Mouse (Mus musculus) liver, postnatal 0 days (tissue): ENCODE measurements around the gene Bahd1. TPM values are rescaled to one million over a fixed set of nuclear protein-coding genes. Genes with fewer than 3 reads are reported as not detected.

Experiments
- ATAC-seq: fragments of 200-750 bp; cut with Nextera tagmentation; 2 replicates; pipeline ENCODE4 v1.8.0; 2017; ENCODE audit warnings: mild to moderate bottlenecking, moderate library complexity
- DNase-seq: peaks from one replicate; pipeline ENCODE4 v3.0.0-alpha.2; 2016
- H3K27ac ChIP-seq: fragments of 300-500 bp; sonication (generic); 2 replicates; pipeline ENCODE4 v1.5.1; 2014; ENCODE audit warnings: antibody characterized with exemption, moderate library complexity, mild to moderate bottlenecking, low read depth
- H3K27me3 ChIP-seq: fragments of 300-500 bp; sonication (generic); 2 replicates; pipeline ENCODE4 v1.6.1; 2014; ENCODE audit warnings: low read length, control low read depth, mixed read lengths; ENCODE audit not compliant: insufficient read depth
- H3K36me3 ChIP-seq: fragments of 300-500 bp; sonication (generic); replicated peaks from 2 replicates; pipeline ENCODE4 v1.6.1; 2014; ENCODE audit warnings: mild to moderate bottlenecking, control low read depth, low read length, moderate library complexity, mixed read lengths; ENCODE audit not compliant: insufficient read depth
- H3K4me1 ChIP-seq: fragments of 300-500 bp; sonication (generic); 2 replicates; pipeline ENCODE4 v1.6.1; 2014; ENCODE audit warnings: antibody characterized with exemption, mild to moderate bottlenecking, control low read depth; ENCODE audit not compliant: insufficient read depth
- H3K4me2 ChIP-seq: fragments of 300-500 bp; sonication (generic); 2 replicates; pipeline ENCODE4 v1.6.1; 2014; ENCODE audit warnings: low read depth, mild to moderate bottlenecking, low read length, moderate library complexity, mixed read lengths
- H3K4me3 ChIP-seq: fragments of 300-500 bp; sonication (generic); 2 replicates; pipeline ENCODE4 v1.5.1; 2014; ENCODE audit warnings: low read depth, low read length
- H3K9ac ChIP-seq: fragments of 300-500 bp; sonication (generic); replicated peaks from 2 replicates; pipeline ENCODE4 v1.6.1; 2014; ENCODE audit warnings: mild to moderate bottlenecking, moderate library complexity
- H3K9me3 ChIP-seq: fragments of 300-500 bp; sonication (generic); 2 replicates; pipeline ENCODE4 v1.6.1; 2016; ENCODE audit warnings: mild to moderate bottlenecking, control low read depth, low read length, mixed read lengths
- CTCF ChIP-seq: sonication (generic); IDR thresholded peaks from 2 replicates; pipeline ENCODE4 v1.5.1; 2016; ENCODE audit warnings: antibody characterized with exemption, low read depth
- EP300 ChIP-seq: IDR thresholded peaks from 2 replicates; pipeline ENCODE4 v1.6.1; 2016; ENCODE audit warnings: antibody characterized with exemption, low read depth, mild to moderate bottlenecking
- WGBS: fragments of 180-500 bp; shearing (Covaris S2); extraction: QIAGEN DNeasy Blood & Tissue Kit; methylation state at CpG from one replicate; pipeline ENCODE4 v1.1.7; 2014; ENCODE audit not compliant: insufficient replicate concordance; 5-methylcytosine and 5-hydroxymethylcytosine counted together
- polyA plus RNA-seq: library from polyadenylated mRNA; unstranded; fragments of >200 nt; fragmentation: Nextera tagmentation; extraction: Ambion mirVana; gene quantifications from 2 replicates; pipeline ENCODE4 v1.2.1, GENCODE M21; 2015

Gene Bahd1
- polyA plus RNA-seq, 1 experiment from 2014 or later = 2.5 TPM

- Histone ChIP-seq H3K27ac (no peak overlapping the region), H3K4me2 (no peak overlapping the region), H3K27me3 (no peaks in the 10 kb centered on the region), H3K9ac (no peak overlapping the region), H3K4me1 (peaks cover 17% of the 10 kb centered on the region), H3K36me3 (peaks cover 31% of the 10 kb centered on the region), H3K9me3 (no peaks in the 10 kb centered on the region), H3K4me3 (no peak overlapping the region)
- DNase-seq = no peak
- TF ChIP-seq CTCF (no peak), EP300 (no peak)
- whole genome bisulfite sequencing = 94% methylated on average over 17 of the region's 17 CpGs
- no peak for ATAC-seq
Measured at GRCm38 (mm10) chr2:118916436-118916835, 16.3 kb downstream of the Bahd1 start.

- Histone ChIP-seq H3K4me3 (no peak overlapping the region), H3K9ac (no peak overlapping the region), H3K27ac (no peak overlapping the region), H3K9me3 (no peaks in the 10 kb centered on the region), H3K27me3 (no peaks in the 10 kb centered on the region), H3K4me1 (peaks cover 11% of the 10 kb centered on the region), H3K4me2 (no peak overlapping the region), H3K36me3 (peaks cover 48% of the 10 kb centered on the region)
- WGBS = 68% methylated on average over 1 of the region's 1 CpGs
- no peak for TF ChIP-seq EP300
- TF ChIP-seq CTCF = no peak
- ATAC-seq (no peak), DNase-seq (no peak)
Measured at GRCm38 (mm10) chr2:118918543-118918942, 18.4 kb downstream of the Bahd1 start.

GRCm38 (mm10) chr2:118920428-118920827 is 20.3 kb downstream of the Bahd1 start:
- TF ChIP-seq CTCF = no peak
- TF ChIP-seq EP300 = no peak
- H3K4me3 ChIP-seq = no peak overlapping the region
- no peak overlapping the region for H3K9ac ChIP-seq
- H3K27me3 ChIP-seq = no peaks in the 10 kb centered on the region
- WGBS = 73% methylated on average over 3 of the region's 3 CpGs
- no peak for DNase-seq
- ATAC-seq = no peak
- no peaks in the 10 kb centered on the region for H3K9me3 ChIP-seq
- H3K4me1 ChIP-seq = no peaks in the 10 kb centered on the region; the same call in 1 of the 2 replicates
- no peak overlapping the region for H3K4me2 ChIP-seq
- H3K27ac ChIP-seq = no peak overlapping the region
- peaks cover 53% of the 10 kb centered on the region for H3K36me3 ChIP-seq

- DNase-seq = no peak
- TF ChIP-seq CTCF = no peak
- TF ChIP-seq EP300 = no peak
- Histone ChIP-seq H3K4me2 (peak overlapping the region; percentile 100), H3K4me1 (peaks cover 24% of the 10 kb centered on the region), H3K27me3 (no peaks in the 10 kb centered on the region), H3K4me3 (peak overlapping the region; percentile 85), H3K27ac (0 out of 2 replicates have a peak overlapping the region, but pooled peaks have one; percentile 18), H3K9me3 (no peaks in the 10 kb centered on the region), H3K9ac (peak overlapping the region; percentile 72), H3K36me3 (peaks cover 25% of the 10 kb centered on the region)
- ATAC-seq = peak; percentile 16; the same call in 1 of the 2 replicates
- WGBS = 5% methylated on average over 6 of the region's 6 CpGs
Measured at GRCm38 (mm10) chr2:118925952-118926351, 25.8 kb downstream of the Bahd1 start.

GRCm38 (mm10) chr2:118926361-118926997 is 26.3 kb downstream of the Bahd1 start, which contains the start of gene Chst14:
Gene Chst14, plus strand, starts transcription at chr2:118926496.
- ATAC-seq (peak; percentile 91), DNase-seq (peak; percentile 84)
- TF ChIP-seq CTCF (no peak), EP300 (no peak)
- Histone ChIP-seq H3K4me3 (peak within 1 kb of the TSS; percentile 85), H3K9ac (peak within 1 kb of the TSS; percentile 72), H3K4me1 (peaks cover 24% of the 10 kb centered on the region), H3K4me2 (peak within 1 kb of the TSS; percentile 100), H3K27ac (peak within 1 kb of the TSS; percentile 49), H3K27me3 (no peaks in the 10 kb centered on the region), H3K36me3 (peaks cover 21% of the 10 kb centered on the region), H3K9me3 (no peaks in the 10 kb centered on the region)
- 0% methylated on average over 34 of the region's 47 CpGs for WGBS

- DNase-seq = no peak
- Histone ChIP-seq H3K4me2 (peak overlapping the region; percentile 100), H3K4me3 (peak overlapping the region; percentile 85), H3K4me1 (peaks cover 24% of the 10 kb centered on the region), H3K27me3 (no peaks in the 10 kb centered on the region), H3K27ac (peak overlapping the region; percentile 49; the same call in 1 of the 2 replicates), H3K9ac (peak overlapping the region; percentile 72), H3K36me3 (peaks cover 16% of the 10 kb centered on the region; the same call in 1 of the 2 replicates), H3K9me3 (no peaks in the 10 kb centered on the region)
- no peak for TF ChIP-seq CTCF
- TF ChIP-seq EP300 = no peak
- 29% methylated on average over 31 of the region's 31 CpGs for WGBS
- ATAC-seq = no peak
Measured at GRCm38 (mm10) chr2:118926998-118927739, 27.0 kb downstream of the Bahd1 start.
